Mouse (Mus musculus): ENCODE results near the gene Olfr1008. TPM values are rescaled to one million over a fixed set of nuclear protein-coding genes. Genes with fewer than 3 reads are reported as not detected.
"Not testable (repeated sequence)": the region's sequence is repeated elsewhere in the genome, so short reads cannot be mapped to it uniquely, and the experiment has no call there.

Olfr1008 gene
- total RNA-seq (2021): not detected in 2 replicates
- long read RNA-seq, experiment 1: 0 reads
- long read RNA-seq, experiment 2: 0 reads

GRCm38 (mm10) chr2:85689131-85689530 is at the start of gene Olfr1008:
TSS of gene Olfr1008 (plus strand) at chr2:85689431.
- DNase-seq: no peak

DNA sequence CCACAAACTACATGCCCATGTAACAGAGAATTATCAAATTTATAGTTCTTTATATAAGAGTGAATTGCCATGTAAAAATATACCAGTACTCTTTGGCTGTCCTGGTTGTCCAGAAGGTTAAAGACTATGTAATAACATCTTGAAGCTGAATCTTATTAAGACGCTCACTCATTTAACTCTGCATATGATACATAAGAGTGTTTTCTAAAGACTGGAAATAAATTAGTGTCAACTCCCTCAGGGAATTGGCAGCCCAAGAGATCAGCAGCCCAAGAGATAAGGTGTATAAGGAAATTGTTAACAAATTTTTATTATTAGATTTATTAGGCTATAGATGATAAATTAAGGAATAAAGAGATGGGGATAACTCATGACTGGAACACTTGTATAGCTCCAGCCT is 38.6 kb upstream of the Olfr1008 start, which contains the start of gene Olfr1002:
Gene Olfr1002 (minus strand): TSS at position 101 of the 400 bp plus-strand sequence.
- DNase-seq: no peak

- DNase-seq: not testable (repeated sequence)
Measured at GRCm38 (mm10) chr2:85664355-85664754, 24.9 kb upstream of the Olfr1008 start, which contains the start of gene Olfr154. TSS of gene Olfr154 (minus strand) at chr2:85664455.

DNA sequence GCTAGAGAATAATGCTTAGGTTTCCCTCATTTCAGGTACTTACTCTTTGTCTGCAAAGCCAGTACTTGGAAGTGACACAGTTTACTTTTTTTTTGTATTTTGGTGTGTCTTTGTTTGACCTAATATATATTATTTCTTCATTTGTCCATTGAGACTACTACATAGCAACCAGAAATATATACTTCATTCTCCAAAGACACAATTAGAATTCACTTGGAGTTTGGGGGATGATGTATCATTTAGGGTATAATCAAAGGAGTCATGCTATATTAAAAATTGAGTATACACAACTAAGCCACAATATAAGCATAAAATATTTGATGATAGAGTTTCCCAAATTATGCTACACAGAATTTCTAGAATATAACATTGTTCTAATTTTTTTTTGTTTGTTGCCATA is 10.6 kb upstream of the Olfr1008 start, which contains the start of gene Olfr1006:
Gene Olfr1006 (minus strand): TSS at position 101 of the 400 bp plus-strand sequence.
- DNase-seq: no peak

DNA sequence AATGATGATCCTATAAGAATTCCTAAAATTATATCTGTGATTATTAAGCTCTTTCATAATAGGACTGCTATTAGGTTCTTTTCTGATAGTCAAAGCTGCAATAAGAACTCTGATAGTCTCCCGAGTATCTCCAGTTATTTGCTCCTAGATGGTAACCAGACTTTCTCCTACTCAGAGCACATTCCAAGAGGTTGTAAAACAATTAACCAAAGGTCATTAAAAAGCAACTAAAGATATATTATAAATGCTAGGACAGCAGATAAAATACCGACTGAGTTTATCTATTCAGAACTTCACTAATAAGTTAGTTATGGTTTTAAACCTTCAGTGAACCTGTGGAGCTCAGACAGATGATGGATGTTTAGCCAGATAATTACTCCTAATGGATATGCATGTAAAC is 21.4 kb downstream of the Olfr1008 start:
- not testable (repeated sequence) for DNase-seq

- no peak for DNase-seq
Measured at GRCm38 (mm10) chr2:85711159-85711558, 21.9 kb downstream of the Olfr1008 start.

GRCm38 (mm10) chr2:85715119-85715518 is 25.9 kb downstream of the Olfr1008 start, which contains the start of gene Olfr1009:
TSS of gene Olfr1009 (plus strand) at chr2:85715419.
- DNase-seq: no peak

- DNase-seq: peak; percentile 27
Measured at GRCm38 (mm10) chr2:85725793-85726192, 36.6 kb downstream of the Olfr1008 start.

Other genes with a start within 250 kb of the Olfr1008 start
- not detected in 2 replicates for gene Olfr995, start 245.8 kb upstream of the Olfr1008 start, total RNA-seq (2021)
- gene 4833423E24Rik, start 170.4 kb upstream of the Olfr1008 start, total RNA-seq (2021): 0.22 TPM in 1 of 2 replicates, not detected in the other
- not detected in 2 replicates for gene Olfr996, start 110.2 kb upstream of the Olfr1008 start, total RNA-seq (2021)
- gene Olfr998, start 100.5 kb upstream of the Olfr1008 start, total RNA-seq (2021): not detected in 2 replicates
- not detected in 2 replicates for gene Olfr1000, start 77.5 kb upstream of the Olfr1008 start, total RNA-seq (2021)
- gene Olfr1002, start 38.7 kb upstream of the Olfr1008 start, total RNA-seq (2021): not detected in 2 replicates
- not detected in 2 replicates for gene Olfr154, start 25.0 kb upstream of the Olfr1008 start, total RNA-seq (2021)
- gene Olfr1006, start 10.7 kb upstream of the Olfr1008 start, total RNA-seq (2021): not detected in 2 replicates
- 0.22 TPM in 1 of 2 replicates, not detected in the other for gene Olfr1009, start 26.0 kb downstream of the Olfr1008 start, total RNA-seq (2021)
- gene Olfr1012, start 73.3 kb downstream of the Olfr1008 start, total RNA-seq (2021): not detected in 2 replicates
- gene Olfr1013, start 77.7 kb downstream of the Olfr1008 start, total RNA-seq (2021): 0.11 TPM in 1 of 2 replicates, not detected in the other
- gene Olfr1014, start 83.3 kb downstream of the Olfr1008 start, total RNA-seq (2021): not detected in 2 replicates
- not detected in 2 replicates for gene Olfr1015, start 92.6 kb downstream of the Olfr1008 start, total RNA-seq (2021)
- not detected in 2 replicates for gene Olfr1016, start 113.1 kb downstream of the Olfr1008 start, total RNA-seq (2021)
- not detected in 2 replicates for gene Olfr1018, start 129.0 kb downstream of the Olfr1008 start, total RNA-seq (2021)
- not detected in 2 replicates for gene Olfr1019, start 156.1 kb downstream of the Olfr1008 start, total RNA-seq (2021)
- gene Olfr1020, start 157.6 kb downstream of the Olfr1008 start, total RNA-seq (2021): not detected in 2 replicates
- not detected in 2 replicates for gene Olfr1022, start 179.2 kb downstream of the Olfr1008 start, total RNA-seq (2021)
- not detected in 2 replicates for gene Olfr1023, start 196.2 kb downstream of the Olfr1008 start, total RNA-seq (2021)
- gene Olfr1024, start 215.6 kb downstream of the Olfr1008 start, total RNA-seq (2021): not detected in 2 replicates
- not detected in 2 replicates for gene Olfr1025-ps1, start 225.8 kb downstream of the Olfr1008 start, total RNA-seq (2021)
- not detected in 2 replicates for gene Olfr1026, start 232.1 kb downstream of the Olfr1008 start, total RNA-seq (2021)